Mouse (Mus musculus) bone marrow, adult 2 months (tissue): ENCODE measurements around the gene Gprc5b. TPM values are rescaled to one million over a fixed set of nuclear protein-coding genes. Genes with fewer than 3 reads are reported as not detected.

Experiments
- H3K27ac ChIP-seq: fragments of 200-500 bp; 2 replicates; pipeline ENCODE4 v1.5.1; 2012; ENCODE audit warnings: low read depth, mild to moderate bottlenecking, control low read depth, inconsistent platforms, low read length; ENCODE audit not compliant: control insufficient read depth, poor library complexity, insufficient read depth
- H3K4me1 ChIP-seq: fragments of 200-500 bp; 2 replicates; pipeline ENCODE4 v1.6.1; 2011; ENCODE audit warnings: low read length; ENCODE audit not compliant: control insufficient read depth, insufficient read depth
- H3K4me3 ChIP-seq: fragments of 200-500 bp; replicated peaks from 2 replicates; pipeline ENCODE3; 2011; ENCODE audit warnings: mild to moderate bottlenecking, low read depth, low read length, control low read depth; ENCODE audit not compliant: control insufficient read depth
- CTCF ChIP-seq: fragments of 200-500 bp; IDR thresholded peaks from 2 replicates; pipeline ENCODE4 v1.5.1; 2011; ENCODE audit warnings: low read length, control low read depth; ENCODE audit not compliant: control insufficient read depth, insufficient read depth
- POLR2A ChIP-seq: fragments of 200-500 bp; IDR thresholded peaks from 2 replicates; pipeline ENCODE4 v1.6.1; 2011; ENCODE audit warnings: low read depth, mild to moderate bottlenecking, control low read depth, low read length, borderline replicate concordance; ENCODE audit not compliant: control insufficient read depth
- WGBS: fragments of 180-500 bp; shearing (Covaris S2); methylation state at CpG from one replicate; pipeline ENCODE4 v1.1.7; 2018; 5-methylcytosine and 5-hydroxymethylcytosine counted together
- polyA plus RNA-seq: library from polyadenylated mRNA; stranded (reverse); fragments of >200 nt; gene quantifications from 2 replicates; pipeline ENCODE4 v1.2.4, GENCODE M21; 2011; ENCODE audit warnings: low replicate concordance; ENCODE audit not compliant: missing spikeins, insufficient read depth, insufficient read length

Gene Gprc5b
- polyA plus RNA-seq, 1 experiment: 1.9 TPM

GRCm38 (mm10) chr7:118981831-118982230 lies 13.2 kb downstream of the Gprc5b start:
- WGBS: 82% methylated on average over 5 of the region's 5 CpGs
- Histone ChIP-seq H3K4me3 (no peak overlapping the region), H3K27ac (no peak overlapping the region), H3K4me1 (no peaks in the 10 kb centered on the region)
- no peak for TF ChIP-seq CTCF
- TF ChIP-seq POLR2A: no peak

- TF ChIP-seq POLR2A (no peak), CTCF (no peak)
- 44% methylated on average over 4 of the region's 4 CpGs for WGBS
- Histone ChIP-seq H3K4me1 (no peaks in the 10 kb centered on the region), H3K27ac (no peak overlapping the region), H3K4me3 (no peak overlapping the region)
Observed at GRCm38 (mm10) chr7:118981346-118981745, 13.7 kb downstream of the Gprc5b start.

- no peak overlapping the region for H3K4me3 ChIP-seq
- H3K4me1 ChIP-seq: no peaks in the 10 kb centered on the region
- no peak overlapping the region for H3K27ac ChIP-seq
- 82% methylated on average over 9 of the region's 9 CpGs for WGBS
- TF ChIP-seq POLR2A: no peak
Observed at GRCm38 (mm10) chr7:118979708-118980107, 15.3 kb downstream of the Gprc5b start.

GRCm38 (mm10) chr7:118979121-118979520 lies 15.9 kb downstream of the Gprc5b start:
- no peak overlapping the region for H3K27ac ChIP-seq
- WGBS: 88% methylated on average over 7 of the region's 7 CpGs
- no peak overlapping the region for H3K4me3 ChIP-seq
- H3K4me1 ChIP-seq: no peaks in the 10 kb centered on the region
- no peak for TF ChIP-seq POLR2A
- no peak for TF ChIP-seq CTCF

GRCm38 (mm10) chr7:118977167-118977543 lies 17.9 kb downstream of the Gprc5b start:
- no peak overlapping the region for H3K4me3 ChIP-seq
- 83% methylated on average over 10 of the region's 10 CpGs for WGBS
- H3K4me1 ChIP-seq: no peaks in the 10 kb centered on the region
- no peak overlapping the region for H3K27ac ChIP-seq
- TF ChIP-seq POLR2A: no peak
- no peak for TF ChIP-seq CTCF

- TF ChIP-seq CTCF (no peak), POLR2A (no peak)
- Histone ChIP-seq H3K4me3 (no peak overlapping the region), H3K4me1 (no peaks in the 10 kb centered on the region), H3K27ac (no peak overlapping the region)
- WGBS: 7% methylated on average over 14 of the region's 14 CpGs
Observed at GRCm38 (mm10) chr7:118976414-118977166, 18.4 kb downstream of the Gprc5b start.

GRCm38 (mm10) chr7:118975837-118976236 lies 19.2 kb downstream of the Gprc5b start:
- no peak for TF ChIP-seq POLR2A
- TF ChIP-seq CTCF: no peak
- 49% methylated on average over 3 of the region's 3 CpGs for WGBS
- Histone ChIP-seq H3K4me3 (no peak overlapping the region), H3K4me1 (no peaks in the 10 kb centered on the region), H3K27ac (no peak overlapping the region)

GRCm38 (mm10) chr7:118973377-118973776 lies 21.6 kb downstream of the Gprc5b start:
- Histone ChIP-seq H3K27ac (no peak overlapping the region), H3K4me3 (no peak overlapping the region), H3K4me1 (no peaks in the 10 kb centered on the region)
- 81% methylated on average over 4 of the region's 4 CpGs for WGBS
- TF ChIP-seq CTCF (no peak), POLR2A (no peak)

- no peak for TF ChIP-seq CTCF
- Histone ChIP-seq H3K4me1 (no peaks in the 10 kb centered on the region), H3K27ac (no peak overlapping the region), H3K4me3 (no peak overlapping the region)
- 82% methylated on average over 5 of the region's 5 CpGs for WGBS
Observed at GRCm38 (mm10) chr7:118972306-118972705, 22.7 kb downstream of the Gprc5b start.
